Mouse (Mus musculus) adrenal gland, postnatal 14 days (tissue): ENCODE data around the gene Wdr26. TPM values are rescaled to one million over a fixed set of nuclear protein-coding genes. Genes with fewer than 3 reads are reported as not detected.

Experiments
- DNase-seq: peaks from one replicate; pipeline ENCODE4 v3.0.0; 2021; ENCODE audit warnings: mixed read lengths
- total RNA-seq: library from RNA; stranded (reverse); gene quantifications from 2 replicates; pipeline ENCODE4 v1.2.3, GENCODE M21; 2021

Gene Wdr26
- total RNA-seq, 1 experiment from 2014 or later: 137 TPM

DNA sequence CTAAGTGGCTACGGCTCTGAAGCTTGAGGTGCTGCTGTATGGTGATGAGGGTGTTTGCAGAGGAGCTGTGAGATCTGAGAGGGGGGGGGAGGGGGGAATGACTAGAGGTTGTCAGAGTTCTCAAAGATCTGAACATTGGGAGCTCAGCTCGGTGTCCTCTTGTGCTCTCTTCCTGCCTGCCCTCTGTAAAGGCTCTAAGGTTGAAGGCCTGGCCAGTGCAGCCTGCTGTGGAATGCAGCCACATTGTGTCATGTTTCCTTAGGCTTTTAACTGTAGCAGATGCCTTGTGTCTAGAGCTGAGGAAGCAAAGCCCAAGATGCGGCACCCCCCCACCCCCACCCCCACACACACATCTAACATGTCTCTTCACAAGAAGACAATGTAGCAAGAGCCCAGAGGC lies 43.4 kb downstream of the Wdr26 start:
- no peak for DNase-seq

DNA sequence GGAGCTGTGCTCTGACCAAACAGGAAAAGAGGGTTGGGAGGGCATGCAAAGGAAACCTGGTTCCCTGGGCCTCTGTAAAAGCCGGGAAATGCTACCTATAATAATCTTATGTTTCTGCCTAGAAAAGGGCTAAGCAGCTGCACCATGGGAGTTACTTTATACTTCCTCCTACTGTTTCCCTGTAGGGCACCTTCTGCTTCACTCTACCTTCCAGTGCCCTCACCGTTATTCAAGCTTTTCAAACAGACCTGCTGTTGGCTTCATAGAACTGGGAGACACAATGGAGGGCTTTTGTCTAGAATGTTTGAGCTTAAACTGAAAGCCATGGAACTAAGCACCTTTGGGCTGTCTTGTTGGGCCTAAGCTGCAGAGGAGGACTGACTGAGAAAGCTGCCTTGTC lies 44.0 kb downstream of the Wdr26 start:
- DNase-seq: no peak

DNA sequence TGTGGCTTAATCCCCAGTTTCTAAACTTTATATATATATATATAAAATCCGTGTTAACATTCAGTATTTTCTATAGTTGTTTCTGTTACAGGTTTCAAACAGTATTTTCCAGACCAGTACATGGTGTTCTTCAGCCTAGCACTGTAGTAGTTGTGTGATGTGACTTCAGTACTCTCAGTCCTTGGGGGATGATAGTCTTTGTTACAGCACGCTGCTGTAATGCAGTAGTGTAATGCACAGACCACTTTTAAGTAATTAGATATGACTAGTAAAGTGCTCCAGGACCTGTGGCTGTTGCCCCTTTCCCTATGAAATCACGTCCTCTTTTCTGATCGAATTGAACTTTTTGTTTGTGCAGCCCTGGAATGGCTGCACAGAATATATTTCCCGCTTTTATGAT lies 60.3 kb downstream of the Wdr26 start:
- DNase-seq: no peak

DNA sequence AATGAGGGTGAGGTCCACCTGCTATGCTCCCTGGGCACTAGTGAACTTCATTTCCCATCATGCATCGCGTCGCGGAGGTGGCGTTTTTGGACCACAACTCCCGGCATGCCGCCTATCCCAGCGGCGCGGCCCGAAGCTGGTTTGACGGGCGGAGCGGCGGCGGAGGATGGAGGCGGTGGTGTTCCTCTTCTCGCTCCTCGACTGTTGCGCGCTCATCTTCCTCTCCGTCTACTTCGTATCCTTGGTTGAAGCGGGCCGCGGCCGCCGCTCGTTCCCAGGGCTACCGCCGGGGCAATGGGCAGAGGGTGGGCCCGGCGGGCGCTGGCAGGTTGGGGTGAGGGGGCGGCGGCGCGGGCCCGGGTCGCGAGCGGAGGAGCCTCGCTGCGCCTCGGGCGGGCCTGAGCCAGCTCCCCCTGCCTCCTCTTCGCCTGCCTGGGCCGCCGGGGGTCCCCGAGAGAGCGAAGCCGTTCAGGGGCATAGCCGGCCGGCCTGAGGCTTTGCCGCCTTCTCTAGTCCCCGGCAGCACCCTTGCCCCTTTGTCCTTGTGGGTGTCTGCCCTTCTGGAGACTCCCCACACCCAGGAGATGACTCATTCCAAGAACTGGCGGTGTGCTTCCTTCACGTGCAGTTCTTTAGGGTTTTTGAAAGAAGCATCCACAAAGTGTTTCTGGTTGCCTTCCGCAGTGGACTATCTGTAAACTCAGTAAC lies 60.8 kb downstream of the Wdr26 start:
- peak; percentile 95 for DNase-seq

DNA sequence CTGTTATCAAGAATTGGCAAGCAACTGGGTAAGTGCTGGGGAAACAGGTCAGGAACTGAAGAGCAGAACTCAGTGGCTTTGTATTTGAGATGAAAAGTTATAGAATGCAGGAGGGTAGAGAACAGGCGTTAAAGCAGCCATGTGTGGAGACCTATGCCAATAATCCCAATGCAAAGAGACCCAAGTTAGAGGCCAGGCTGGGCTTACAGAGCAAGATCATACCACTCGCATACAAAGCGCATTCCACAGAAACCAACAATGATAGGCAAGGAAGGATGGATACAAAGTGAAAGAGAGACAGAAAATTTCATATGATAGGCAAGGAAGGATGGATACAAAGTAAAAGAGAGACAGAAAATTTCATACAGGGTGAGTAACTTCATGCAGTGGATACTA lies 61.4 kb downstream of the Wdr26 start:
- DNase-seq: no peak

DNA sequence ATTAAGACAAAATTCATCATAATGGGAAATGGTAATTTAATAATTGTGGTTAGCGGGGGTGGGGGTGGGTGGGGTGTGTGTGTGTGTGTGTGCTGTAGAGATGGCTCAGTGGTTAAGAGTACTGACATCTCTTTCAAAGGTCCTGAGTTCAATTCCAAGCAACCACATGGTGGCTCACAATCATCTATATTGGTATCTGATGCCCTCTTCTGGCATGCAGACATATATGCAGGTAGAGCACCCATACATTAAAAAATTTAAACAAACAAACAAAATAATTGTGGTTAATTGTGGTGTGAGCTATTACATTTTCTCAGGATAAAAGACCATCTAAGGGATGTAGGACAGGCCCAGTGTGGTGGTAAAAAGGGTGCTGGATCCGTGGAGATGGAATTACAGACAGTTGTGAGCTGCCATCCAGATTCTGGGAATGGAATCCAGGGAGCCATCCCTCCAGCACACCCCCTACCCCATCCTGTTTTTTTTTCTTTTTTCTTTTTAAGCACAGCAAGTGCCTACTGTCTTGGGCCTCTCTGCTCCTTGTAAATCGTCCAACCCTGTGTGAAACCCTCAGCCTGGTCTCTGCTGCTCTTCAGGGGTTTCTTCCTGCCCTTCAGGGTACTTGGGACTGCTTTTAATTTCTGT lies 62.3 kb downstream of the Wdr26 start:
- DNase-seq: no peak

DNA sequence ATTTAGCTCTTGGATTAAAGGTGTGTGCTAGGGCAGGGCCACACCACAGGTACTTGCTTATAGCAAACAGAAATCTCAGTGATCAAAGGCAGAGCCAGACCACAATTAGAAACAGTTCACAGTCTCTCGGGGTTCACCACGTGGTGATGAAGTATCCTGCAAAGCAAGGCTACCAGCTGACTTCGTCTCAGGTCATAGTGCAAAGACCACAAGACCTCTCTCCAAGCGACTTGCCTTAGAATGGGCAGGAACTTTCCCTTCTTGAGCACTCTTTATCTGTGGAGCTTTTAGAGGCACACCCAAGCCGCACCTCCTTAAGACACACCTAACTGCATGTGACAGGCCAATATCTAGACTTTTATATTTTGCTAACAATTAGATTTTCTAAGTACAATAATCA lies 63.3 kb downstream of the Wdr26 start:
- DNase-seq: no peak

DNA sequence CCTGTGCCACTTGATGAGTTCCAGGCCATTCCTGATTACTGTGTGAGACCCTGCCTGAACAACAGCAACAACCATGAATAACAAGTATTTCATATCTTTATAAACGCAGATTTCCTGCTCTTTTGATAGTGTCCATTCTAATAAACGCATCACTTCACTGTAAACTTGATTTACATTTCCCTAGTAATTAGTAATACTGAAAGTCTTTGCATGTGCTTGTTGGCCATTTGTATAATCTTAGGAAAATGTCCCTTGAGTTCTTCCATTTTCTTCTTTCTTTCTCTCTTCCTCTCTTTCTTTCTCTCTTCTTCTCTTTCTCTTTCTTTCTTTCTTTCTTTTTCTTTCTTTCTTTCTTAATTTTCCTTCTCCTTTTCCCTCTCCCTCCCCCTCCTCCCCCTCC lies 65.6 kb downstream of the Wdr26 start:
- DNase-seq: no peak

DNA sequence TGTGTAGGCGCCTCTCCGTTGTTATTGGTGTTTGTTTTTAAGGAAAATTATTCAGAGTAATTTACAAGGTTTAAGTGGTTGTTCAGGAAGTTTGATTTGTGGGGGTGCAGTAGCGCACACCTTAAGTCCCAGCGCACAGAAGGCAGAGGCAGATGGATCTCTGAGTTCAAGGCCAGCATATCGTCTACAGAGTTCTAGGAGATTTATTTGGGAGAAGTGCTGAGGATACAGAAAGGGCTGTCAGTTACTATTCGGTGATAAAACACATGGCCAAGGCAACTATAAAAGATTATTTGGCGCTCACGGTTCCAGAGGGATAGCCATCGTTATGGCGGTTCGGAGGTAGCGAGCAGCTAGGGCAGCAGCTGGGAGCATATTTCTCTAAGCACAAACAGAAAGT lies 66.8 kb downstream of the Wdr26 start:
- DNase-seq: peak; percentile 13

DNA sequence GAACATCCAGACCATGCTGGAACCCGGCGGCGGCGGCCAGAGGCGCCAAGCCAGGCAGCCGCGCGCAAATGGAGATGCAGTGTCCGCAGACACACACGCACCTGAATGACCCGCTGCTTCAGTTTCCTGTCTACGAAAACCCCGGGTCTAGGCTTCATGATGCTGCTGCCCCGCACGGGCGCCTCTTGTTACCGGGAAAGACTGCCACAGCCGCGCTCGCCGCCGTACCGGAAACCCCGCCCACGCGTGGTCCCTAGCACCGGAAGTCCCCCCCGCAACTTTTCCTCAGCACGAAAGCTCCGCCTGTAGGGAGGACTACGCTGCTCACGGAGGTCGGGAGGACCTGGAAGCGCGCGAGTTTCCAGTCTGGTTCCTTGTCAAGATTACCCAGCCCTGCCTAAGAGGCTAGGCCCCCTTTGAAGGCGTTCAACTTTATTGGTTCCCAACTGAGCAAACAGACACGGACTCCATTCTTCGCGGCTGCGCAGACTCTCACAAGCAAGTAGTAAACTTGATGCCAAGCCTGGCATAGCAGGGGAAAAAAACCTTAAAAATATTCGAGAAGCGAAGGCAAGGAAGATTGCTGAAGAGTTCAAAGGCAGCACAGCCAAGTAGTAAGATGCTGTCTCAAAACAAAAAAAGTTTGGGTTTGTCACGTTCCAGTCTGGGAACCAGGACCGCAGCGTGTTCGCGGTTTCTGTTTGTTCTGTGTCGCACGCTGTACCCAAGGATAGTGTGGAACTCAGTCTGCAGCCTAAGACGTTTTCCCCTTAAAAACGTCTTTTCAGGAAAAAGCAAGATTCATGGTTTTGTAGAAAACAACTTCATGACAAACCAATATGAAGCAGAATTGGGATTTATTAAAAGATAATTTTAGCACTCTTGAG lies 67.6 kb downstream of the Wdr26 start, which contains the start of the genes Nvl and Cnih4:
Gene Nvl (minus strand): TSS at position 255 of the 887 bp plus-strand sequence.
Gene Cnih4 (plus strand): TSS at position 744 of the 887 bp plus-strand sequence.
- DNase-seq: peak; percentile 95

DNA sequence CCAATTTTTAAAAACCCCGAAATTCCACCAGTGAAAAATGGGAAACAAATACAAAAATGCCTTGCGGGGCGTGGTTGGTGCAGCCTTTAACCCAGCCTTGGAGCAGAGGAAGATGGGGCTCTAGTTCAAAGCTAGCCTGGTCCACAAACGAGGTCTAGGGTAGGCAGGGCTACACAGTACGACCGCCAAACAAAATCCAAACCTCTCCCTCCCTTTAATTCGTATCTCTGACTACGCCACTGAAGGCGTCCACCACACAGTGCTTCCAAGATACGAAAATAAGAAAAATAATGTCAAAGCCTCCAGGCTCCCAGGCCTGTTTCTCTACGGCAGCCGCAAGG lies 68.2 kb downstream of the Wdr26 start:
- no peak for DNase-seq

DNA sequence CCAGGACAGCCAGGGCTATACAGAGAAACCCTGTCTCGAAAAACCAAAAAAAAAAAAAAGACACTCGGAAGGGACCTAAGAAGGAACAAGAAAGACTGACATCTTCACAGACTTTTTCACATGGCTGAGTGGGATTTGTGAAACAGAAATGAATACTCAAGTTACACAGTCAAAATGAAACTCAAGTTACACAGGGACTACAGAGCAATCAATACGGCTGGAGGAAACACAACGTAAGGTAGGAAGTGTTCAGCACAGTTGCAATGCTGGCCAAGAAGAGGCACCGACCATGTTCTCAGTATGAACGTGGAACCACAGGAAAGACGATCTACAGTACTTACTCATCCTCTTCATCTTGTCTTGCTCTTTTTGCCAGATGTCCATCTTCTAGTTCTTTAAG lies 73.1 kb downstream of the Wdr26 start:
- DNase-seq: no peak

DNA sequence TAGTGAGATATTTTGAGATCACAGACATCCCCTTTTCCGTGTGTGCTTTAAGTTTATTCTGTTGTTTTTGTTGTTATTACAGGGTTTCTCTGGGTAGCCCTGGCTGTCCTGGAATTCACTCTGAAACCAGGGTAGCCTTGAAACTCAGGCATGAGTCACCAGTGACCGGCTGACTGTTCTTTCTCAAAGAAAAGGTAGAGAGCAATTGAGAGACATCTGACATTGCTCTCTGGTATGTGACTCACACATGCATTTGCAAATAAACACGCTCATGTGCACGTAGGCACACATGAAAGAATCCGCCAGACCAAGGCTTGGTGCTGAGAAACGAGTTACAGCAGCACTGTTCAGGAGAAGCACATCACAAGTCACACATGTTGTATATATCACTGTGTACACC lies 79.9 kb downstream of the Wdr26 start:
- peak; percentile 67 for DNase-seq

DNA sequence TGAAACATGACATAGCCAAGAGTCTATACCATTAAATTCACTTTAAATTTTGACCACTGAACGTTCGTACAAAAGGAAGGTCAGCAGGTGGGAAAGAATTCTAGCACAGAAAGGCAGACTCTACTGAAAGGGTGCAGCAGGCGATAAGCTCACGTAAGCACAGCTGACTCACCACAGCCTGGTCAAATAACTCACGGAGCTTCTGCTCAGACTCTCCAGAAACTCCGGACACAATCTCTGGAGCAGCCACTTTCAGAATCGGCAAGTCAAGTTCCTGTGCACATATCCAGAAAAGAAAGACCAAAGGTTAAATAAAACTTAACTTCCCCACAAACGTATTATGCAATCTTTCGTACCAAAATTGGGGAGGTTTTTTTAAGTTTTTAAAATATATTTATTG lies 85.0 kb downstream of the Wdr26 start:
- peak; percentile 27 for DNase-seq

DNA sequence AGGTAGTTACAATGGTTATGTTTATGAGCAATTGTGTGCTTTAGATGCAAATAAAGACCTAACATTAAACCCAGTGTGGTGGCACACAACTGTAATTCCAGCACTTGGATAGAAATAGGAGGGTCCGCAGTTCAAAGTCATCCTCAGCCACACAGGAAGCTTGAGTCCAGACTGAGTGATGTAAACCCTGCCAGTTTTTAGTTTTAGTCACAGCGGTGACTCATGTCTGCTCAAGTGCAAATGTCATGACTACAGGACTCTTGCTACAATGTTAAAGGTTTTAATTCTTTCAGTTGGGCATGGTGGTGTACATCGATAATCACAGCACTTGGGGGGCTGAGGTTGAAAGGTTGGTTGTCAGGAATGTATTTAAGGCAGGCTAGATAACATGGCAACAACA lies 85.9 kb downstream of the Wdr26 start:
- no peak for DNase-seq

DNA sequence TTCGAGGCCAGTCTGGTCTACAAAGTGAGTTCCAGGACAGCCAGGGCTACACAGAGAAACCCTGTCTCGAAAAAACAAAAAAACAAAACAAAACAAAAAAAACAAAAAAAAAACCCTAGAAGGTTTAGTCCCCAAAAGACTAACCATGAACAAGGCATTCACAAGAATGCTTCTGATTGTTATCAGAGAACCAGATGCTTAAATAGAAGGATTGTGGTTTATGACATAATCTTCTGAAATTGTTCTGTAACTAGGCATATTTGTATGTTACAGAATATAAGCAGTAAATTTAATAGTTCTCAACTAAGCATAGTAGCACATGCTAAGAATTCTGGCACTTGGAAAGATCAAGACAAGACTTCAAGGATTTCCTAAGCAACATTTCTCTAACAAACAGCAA lies 87.7 kb downstream of the Wdr26 start:
- DNase-seq: no peak

Other genes with a start within 250 kb of the Wdr26 start
- 57.9 and 71.2 TPM in 2 replicates for gene Ephx1, start 191.1 kb downstream of the Wdr26 start, total RNA-seq
- 0.30 TPM in 1 of 2 replicates, not detected in the other for gene 9130409I23Rik, start 160.8 kb downstream of the Wdr26 start, total RNA-seq
- 17.4 and 21.5 TPM in 2 replicates for gene Nvl, start 67.8 kb downstream of the Wdr26 start, total RNA-seq
- 44.2 and 47.9 TPM in 2 replicates for gene Cnih4, start 67.3 kb downstream of the Wdr26 start, total RNA-seq
- gene Cnih3, start 140.6 kb upstream of the Wdr26 start, total RNA-seq: not detected in 2 replicates